Mouse (Mus musculus): ENCODE data around the gene Slc39a10. TPM values are rescaled to one million over a fixed set of nuclear protein-coding genes. Genes with fewer than 3 reads are reported as not detected.
A peak's percentile ranks its signal among the peaks of the same experiment; 100 is the strongest.

Gene Slc39a10
- polyA plus RNA-seq, 1 experiment = 82.6 TPM

GRCm38 (mm10) chr1:46869788-46870187, 22.9 kb downstream of the Slc39a10 start:
- no peak for DNase-seq (ENCODE audit: extremely low spot score in 1 of 2, low spot score in 1 of 2)

- no peak for DNase-seq (ENCODE audit: extremely low spot score in 1 of 2, low spot score in 1 of 2)
Measured at GRCm38 (mm10) chr1:46864175-46864885, 28.3 kb downstream of the Slc39a10 start.

DNA sequence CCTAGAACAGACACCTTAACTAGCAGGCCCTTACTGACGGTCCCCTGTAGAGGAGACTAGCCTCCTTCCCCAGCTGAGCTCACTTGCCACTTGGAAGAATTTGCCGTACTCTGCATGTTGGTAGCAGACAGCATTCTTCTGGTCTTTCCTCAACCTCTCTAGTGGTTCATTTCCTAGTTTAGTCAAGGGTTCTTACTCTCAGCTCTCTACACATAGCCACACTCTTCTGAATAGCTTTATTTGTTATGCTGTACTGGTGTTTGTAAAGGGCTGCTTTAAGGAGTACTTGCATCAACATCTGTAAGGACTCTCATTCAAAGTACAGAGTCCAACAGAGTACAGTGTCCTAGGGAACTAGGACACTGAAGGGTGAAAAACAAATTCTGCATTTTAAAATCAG, 29.2 kb downstream of the Slc39a10 start:
- no peak for DNase-seq (ENCODE audit: extremely low spot score in 1 of 2, low spot score in 1 of 2)

- DNase-seq (ENCODE audit: extremely low spot score in 1 of 2, low spot score in 1 of 2) = no peak
Measured at GRCm38 (mm10) chr1:46860082-46860481, 32.6 kb downstream of the Slc39a10 start.

DNA sequence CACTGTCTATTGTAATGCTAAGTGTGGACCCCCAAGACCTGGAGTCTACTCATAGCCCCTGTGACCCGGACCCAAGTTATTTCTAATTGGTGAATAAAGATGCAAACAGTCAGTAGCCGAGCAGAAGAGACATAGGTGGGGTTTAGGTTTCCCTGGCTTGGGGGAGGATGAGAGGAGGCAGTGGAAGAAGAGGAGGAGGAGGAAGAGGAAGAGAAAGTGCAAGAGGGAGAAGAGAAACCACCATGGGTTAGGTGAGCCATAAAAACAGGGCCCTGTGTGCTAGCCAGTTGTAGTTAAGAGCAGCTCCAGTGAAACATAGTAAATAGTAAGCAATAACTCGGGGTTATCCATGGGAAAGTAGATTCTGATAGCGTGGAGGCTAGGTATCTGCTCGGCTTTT, 34.1 kb downstream of the Slc39a10 start:
- no peak for DNase-seq (ENCODE audit: extremely low spot score in 1 of 2, low spot score in 1 of 2)

- no peak for DNase-seq (ENCODE audit: extremely low spot score in 1 of 2, low spot score in 1 of 2)
Measured at GRCm38 (mm10) chr1:46856498-46856897, 36.2 kb downstream of the Slc39a10 start.

GRCm38 (mm10) chr1:46854036-46854900, 38.4 kb downstream of the Slc39a10 start:
- DNase-seq (ENCODE audit: extremely low spot score in 1 of 2, low spot score in 1 of 2) = no peak

DNA sequence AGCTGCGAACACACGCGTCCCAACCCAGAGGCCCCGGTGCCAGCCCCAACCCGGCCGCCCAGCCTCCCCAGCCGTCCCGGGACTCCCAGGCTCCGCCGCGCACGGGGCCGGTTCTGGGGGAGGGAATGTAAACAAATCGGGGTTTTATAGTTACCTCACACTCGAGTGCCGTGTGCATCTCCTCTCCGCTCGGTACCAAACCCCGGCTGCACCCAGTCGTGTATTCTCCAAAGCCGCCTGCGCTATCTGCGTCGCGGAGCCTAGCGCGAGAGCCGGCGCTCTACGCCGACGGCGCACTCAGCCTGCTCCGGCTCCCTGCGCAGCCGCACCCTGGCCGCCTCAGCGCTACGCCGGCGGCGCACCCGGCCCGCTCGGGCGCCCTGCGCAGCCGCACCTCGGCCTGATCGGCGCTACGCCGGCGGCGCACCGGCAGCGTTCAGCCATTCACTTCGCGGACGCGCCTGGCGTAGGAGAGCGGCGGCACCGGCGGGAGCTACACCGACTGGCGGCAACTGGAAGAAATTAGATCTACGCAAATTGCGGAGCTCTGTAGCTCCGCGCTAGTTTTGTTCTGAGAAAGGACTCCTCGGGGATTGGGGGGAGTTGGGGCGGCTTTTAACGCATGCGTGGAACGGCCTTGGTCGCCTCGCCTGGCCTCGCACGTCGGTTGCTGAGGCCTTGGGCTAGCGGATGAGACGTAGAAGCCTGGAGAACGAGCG, 39.2 kb downstream of the Slc39a10 start:
- DNase-seq (ENCODE audit: extremely low spot score in 1 of 2, low spot score in 1 of 2) = peak; percentile 93 to 99

- DNase-seq (ENCODE audit: extremely low spot score in 1 of 2, low spot score in 1 of 2) = peak; percentile 58 to 75
Measured at GRCm38 (mm10) chr1:46852600-46853272, 39.9 kb downstream of the Slc39a10 start.

GRCm38 (mm10) chr1:46852216-46852599, 40.4 kb downstream of the Slc39a10 start:
- no peak for DNase-seq (ENCODE audit: extremely low spot score in 1 of 2, low spot score in 1 of 2)

- no peak for DNase-seq (ENCODE audit: extremely low spot score in 1 of 2, low spot score in 1 of 2)
Measured at GRCm38 (mm10) chr1:46851586-46851985, 41.1 kb downstream of the Slc39a10 start.

GRCm38 (mm10) chr1:46849758-46850157, 42.9 kb downstream of the Slc39a10 start:
- DNase-seq (ENCODE audit: extremely low spot score in 1 of 2, low spot score in 1 of 2) = peak; percentile 76 to 97

DNA sequence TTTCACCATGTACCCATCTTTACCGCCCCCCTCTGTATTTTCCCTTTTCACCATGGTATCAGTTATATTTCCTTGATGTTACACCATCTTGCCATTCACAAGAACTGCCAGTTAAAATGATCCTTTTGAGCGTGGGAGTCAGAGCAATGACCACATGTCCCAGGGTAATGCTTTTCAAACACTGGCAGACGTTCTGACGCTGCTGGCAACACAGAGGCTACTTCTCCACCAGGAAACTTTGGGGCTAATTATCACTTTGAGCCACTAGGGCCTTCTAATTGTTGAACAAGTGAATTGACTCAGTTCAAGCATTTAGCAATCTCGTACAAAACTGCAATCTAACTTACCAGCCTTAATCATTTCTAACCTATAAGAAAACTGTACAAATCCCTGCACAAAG, 47.4 kb downstream of the Slc39a10 start:
- DNase-seq (ENCODE audit: extremely low spot score in 1 of 2, low spot score in 1 of 2) = no peak

DNA sequence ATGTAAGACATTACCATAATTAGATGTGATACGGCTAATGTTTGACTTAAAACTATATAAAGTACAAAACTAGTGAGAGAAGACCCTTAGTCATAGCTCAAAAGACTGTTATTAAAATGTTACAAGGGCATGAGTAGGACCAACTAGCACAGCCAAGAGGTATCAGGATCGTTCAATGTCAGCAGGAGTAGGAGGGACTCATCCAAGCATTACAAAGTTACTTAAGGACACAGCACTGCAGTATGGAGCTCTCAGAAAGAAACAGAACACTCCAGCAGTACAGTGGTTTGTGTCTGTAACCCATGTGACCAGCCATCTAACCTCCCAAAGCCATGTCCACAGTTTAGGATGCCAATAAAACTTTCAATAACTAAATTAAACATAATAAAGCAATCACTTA, 48.4 kb downstream of the Slc39a10 start:
- DNase-seq (ENCODE audit: extremely low spot score in 1 of 2, low spot score in 1 of 2) = no peak

GRCm38 (mm10) chr1:46843406-46843805, 49.2 kb downstream of the Slc39a10 start:
- no peak for DNase-seq (ENCODE audit: extremely low spot score in 1 of 2, low spot score in 1 of 2)

DNA sequence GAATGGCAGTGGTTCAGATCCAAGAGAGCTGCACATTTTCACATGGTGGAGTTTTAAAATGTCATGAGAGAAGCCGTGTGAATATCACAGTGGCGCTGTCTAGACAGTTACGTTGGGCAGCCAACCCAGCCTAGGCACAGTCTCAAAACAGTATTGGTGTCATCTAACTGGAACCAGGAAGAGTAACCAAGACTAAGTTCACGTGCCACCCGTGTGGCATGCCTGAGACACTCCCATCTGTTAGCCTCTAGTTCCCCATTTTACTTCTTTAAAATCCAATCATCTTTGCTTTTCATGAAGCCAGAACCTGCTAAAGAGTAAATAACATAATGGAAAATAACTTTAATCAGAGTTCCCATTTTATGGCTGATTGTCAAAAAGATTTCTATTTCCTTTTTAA, 60.7 kb downstream of the Slc39a10 start:
- DNase-seq (ENCODE audit: extremely low spot score in 1 of 2, low spot score in 1 of 2) = no peak

DNA sequence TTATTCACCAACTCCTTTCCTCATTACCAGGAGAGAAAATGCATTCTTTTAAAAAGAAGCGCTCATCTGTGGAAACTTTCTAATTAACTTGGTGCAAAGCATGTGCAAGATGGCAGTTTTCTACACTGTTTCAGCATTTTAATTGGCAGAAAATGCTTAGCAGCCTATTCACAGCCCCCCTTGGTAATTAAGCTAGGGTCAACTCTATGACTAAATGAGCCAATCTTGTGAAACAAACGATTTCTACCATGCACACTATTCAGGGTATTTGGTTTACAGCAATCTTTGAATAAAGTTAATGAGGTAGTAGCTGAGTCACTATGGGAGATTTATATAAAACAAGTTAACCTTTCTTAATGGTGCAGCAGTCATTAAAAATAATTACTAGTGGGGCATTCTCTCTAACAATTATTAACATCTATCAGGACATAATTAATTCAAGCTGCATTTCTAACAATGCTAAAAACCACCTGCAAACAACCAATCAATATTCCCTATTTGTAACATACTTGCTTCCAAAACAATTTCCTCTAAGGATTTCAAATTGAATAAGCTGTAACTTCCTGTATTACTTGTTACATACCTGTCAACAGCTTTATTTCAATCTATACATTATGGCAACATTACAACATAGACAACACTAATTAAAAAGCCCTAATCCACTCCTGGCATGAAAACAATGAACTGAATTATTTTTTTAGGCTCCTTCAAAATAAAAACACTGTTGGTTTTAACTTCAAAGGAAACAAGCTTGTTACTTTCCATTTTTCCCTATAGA, 62.4 kb downstream of the Slc39a10 start:
- DNase-seq (ENCODE audit: extremely low spot score in 1 of 2, low spot score in 1 of 2) = no peak

DNA sequence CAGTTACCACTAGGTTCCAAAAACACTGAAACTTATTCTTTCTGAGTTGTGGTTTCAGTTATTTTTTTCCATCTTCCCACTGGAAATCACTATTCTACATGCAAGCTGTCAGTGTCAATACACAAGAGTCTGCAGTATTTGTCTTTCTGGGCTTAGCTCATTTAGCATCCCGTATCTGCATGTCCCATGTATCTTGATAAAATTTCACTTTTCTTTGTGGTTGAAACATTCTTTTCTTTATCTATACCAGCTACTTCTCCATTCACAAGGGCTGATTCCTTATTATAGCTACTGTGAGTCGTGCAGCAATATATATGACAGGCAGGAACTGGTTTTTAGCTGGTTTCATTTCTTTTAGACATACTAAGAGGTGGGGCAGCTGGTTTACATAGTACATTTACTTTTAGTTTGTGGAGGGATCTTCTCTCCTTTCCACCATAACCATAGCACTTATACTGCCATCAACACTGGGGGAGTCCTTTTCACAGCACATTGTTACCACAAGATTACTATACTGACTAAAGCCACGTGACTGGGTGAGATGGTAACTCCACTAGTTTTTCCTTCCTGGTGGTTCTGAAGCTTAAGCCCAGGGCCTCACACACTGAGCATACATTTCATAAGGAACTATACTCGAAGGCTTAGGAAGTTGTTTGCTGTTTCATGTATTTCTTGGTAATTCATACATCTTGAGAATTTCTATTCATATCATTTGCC, 70.2 kb downstream of the Slc39a10 start:
- no peak for DNase-seq (ENCODE audit: extremely low spot score in 1 of 2, low spot score in 1 of 2)

DNA sequence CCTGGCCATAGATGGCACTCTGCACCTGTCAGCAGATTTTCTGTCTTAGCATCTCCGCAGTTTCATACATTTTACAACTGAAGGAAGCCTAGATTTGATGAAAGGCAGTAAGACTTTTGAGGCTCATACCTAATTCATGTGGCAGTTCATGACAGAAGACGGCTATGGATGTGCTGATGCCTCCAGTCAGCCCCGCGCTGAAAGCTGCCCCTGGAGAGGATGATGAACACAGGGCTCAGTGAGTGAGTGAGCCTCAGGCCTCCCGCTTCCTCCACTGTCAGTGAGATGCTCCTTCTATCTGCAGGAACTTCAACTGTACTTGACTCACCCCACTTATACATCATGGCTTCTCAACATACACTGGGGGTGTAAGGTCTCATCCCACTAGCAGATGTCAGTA, 74.7 kb downstream of the Slc39a10 start:
- no peak for DNase-seq (ENCODE audit: extremely low spot score in 1 of 2, low spot score in 1 of 2)

Data from frontal cortex, adult 2 months (tissue).